Mouse (Mus musculus): ENCODE measurements at regions not wholly inside any gene's neighbourhood (a gene's known extent, or its start where the extent isn't known, plus 50 kb on each side); places are given as distances from the start of the nearest gene placed in this dataset.
A peak's percentile ranks its signal among the peaks of the same experiment; 100 is the strongest.

DNA sequence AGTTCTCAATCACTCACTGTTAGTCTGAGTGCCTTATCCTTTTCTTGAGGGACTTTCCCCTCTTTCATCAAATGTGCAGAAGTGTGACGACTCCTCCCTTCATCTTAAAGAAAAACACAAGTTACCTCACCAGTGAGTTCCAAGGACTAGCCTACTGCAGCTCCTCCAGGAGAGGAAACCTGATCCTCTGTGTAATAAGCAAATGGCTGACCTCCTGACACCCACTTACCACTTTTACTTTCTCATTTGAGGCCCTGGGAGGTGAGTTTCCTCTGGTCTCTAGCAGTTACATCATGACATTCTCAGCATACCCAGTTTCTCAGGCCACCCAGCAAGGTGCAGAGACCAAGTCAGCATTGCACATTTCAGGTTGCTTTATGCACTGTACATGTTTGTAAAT, 83.5 kb downstream of the Bmp2 start:
- Histone ChIP-seq H3K4me3 (ENCODE audit: insufficient read depth, poor library complexity, severe bottlenecking) (no peak overlapping the region), H3K79me2 (ENCODE audit: control insufficient read depth, insufficient read depth) (no peaks in the 10 kb centered on the region), H3K36me3 (ENCODE audit: control insufficient read depth, insufficient read depth) (no peaks in the 10 kb centered on the region), H3ac (ENCODE audit: control insufficient read depth, insufficient read length, low read depth) (no peak overlapping the region), H3K27me3 (ENCODE audit: control insufficient read depth, insufficient read depth, insufficient read length) (no peaks in the 10 kb centered on the region), H3K79me3 (ENCODE audit: low read depth) (no peaks in the 10 kb centered on the region)
- no peak for TF ChIP-seq CEBPB (IDR thresholded peaks at IDR 0.05; ENCODE audit: low read depth)
- no peak for TF ChIP-seq MYOD1 (IDR thresholded peaks at IDR 0.05; ENCODE audit: control insufficient read depth, insufficient read length, low read depth)
- no peak for TF ChIP-seq MAX (IDR thresholded peaks at IDR 0.05)
- no peak for TF ChIP-seq FOSL1 (IDR thresholded peaks at IDR 0.05; ENCODE audit: insufficient read depth, low read length, poor library complexity, severe bottlenecking)

DNA sequence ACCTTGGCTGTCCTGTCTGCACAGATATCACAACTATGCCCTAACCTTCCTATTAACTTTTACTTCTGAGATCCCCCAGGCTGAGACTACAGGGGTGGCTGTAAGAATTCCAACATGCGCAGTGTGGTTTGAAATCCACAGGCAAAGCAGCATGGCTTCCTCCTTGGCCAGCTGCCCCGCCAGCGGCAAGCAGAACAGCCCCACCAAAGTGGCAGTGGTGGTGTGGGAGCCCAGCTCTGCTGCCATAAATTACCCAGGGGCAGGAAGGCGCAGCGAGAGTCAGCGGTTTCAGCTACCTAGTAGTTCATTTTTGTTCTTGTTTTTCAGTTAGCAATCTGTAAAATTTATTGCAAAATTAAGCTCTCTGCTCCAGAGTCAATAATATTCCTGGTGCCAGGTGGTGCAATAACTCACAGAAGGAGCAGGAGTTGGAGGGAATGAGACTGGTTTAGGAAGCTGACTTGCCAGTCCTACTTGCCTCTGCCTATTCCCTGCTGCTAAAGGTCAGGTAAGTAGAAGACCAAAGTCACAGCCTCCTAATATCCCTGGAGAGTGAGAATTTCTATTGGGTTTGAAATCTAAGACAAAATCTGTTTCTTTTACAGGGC, 98.0 kb downstream of the Bmp2 start:
- no peaks in the 10 kb centered on the region for H3K79me2 ChIP-seq (ENCODE audit: control insufficient read depth, insufficient read depth)
- H3K36me3 ChIP-seq (ENCODE audit: control insufficient read depth, insufficient read depth) = no peaks in the 10 kb centered on the region
- H3ac ChIP-seq (ENCODE audit: control insufficient read depth, insufficient read length, low read depth) = no peak overlapping the region
- H3K4me3 ChIP-seq (ENCODE audit: insufficient read depth, poor library complexity, severe bottlenecking) = no peak overlapping the region
- no peak for TF ChIP-seq CEBPB (IDR thresholded peaks at IDR 0.05; ENCODE audit: low read depth)
- no peak for TF ChIP-seq FOSL1 (IDR thresholded peaks at IDR 0.05; ENCODE audit: insufficient read depth, low read length, poor library complexity, severe bottlenecking)
- TF ChIP-seq USF1 (IDR thresholded peaks at IDR 0.05; ENCODE audit: low read depth) = no peak
- TF ChIP-seq MAX (IDR thresholded peaks at IDR 0.05) = no peak
- TF ChIP-seq MYOG (IDR thresholded peaks at IDR 0.05; ENCODE audit: control insufficient read depth, extremely low read depth, insufficient read length) = no peak
- no peak for TF ChIP-seq MYOD1 (IDR thresholded peaks at IDR 0.05; ENCODE audit: control insufficient read depth, insufficient read length, low read depth)
- no peak for TF ChIP-seq CTCF (IDR thresholded peaks at IDR 0.05; ENCODE audit: control insufficient read depth, insufficient read depth, insufficient read length)
- H3K27me3 ChIP-seq (ENCODE audit: control insufficient read depth, insufficient read depth, insufficient read length) = no peaks in the 10 kb centered on the region
- no peaks in the 10 kb centered on the region for H3K79me3 ChIP-seq (ENCODE audit: low read depth)

DNA sequence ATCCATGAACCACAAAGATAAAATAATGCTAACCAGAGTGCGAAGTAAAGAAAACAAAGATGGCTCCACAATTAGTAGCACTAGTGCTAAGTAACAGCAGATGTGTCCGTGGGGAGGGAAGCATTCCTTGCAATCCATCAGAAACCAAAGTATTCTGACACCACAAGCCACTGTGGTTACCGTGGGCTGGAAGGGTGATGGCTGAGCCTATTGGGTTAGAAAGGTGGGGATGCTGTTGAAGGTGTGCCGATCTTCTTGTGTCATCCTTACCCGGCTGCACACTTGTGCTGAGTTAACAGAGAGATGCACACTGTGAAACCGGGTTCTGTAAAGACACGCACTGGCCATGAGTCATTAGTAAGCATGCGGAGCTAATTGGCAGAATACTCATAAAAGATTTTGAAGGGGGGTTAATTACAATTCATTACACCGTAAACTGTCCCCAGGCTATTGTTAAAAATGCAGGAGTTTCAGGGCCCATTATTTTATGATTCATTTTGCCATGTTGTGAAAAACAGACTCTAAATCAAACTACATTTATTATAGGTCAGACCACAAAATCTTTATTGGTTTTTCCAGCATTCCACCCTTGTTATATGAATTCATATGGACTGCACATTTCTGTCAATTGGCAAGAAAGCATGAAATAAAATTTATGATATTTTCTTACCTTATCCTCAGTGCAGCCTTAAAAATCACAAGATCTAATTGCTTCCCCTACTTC, 114.5 kb downstream of the Bmp2 start:
- TF ChIP-seq MYOD1 (IDR thresholded peaks at IDR 0.05; ENCODE audit: control insufficient read depth, insufficient read length, low read depth) = peak; percentile 1
- no peak for TF ChIP-seq CTCF (IDR thresholded peaks at IDR 0.05; ENCODE audit: control insufficient read depth, insufficient read depth, insufficient read length)
- TF ChIP-seq CEBPB (IDR thresholded peaks at IDR 0.05; ENCODE audit: low read depth) = peak; percentile 33
- TF ChIP-seq MAX (IDR thresholded peaks at IDR 0.05) = no peak
- no peaks in the 10 kb centered on the region for H3K79me3 ChIP-seq (ENCODE audit: low read depth)
- no peak overlapping the region for H3K4me3 ChIP-seq (ENCODE audit: insufficient read depth, poor library complexity, severe bottlenecking)
- no peak overlapping the region for H3ac ChIP-seq (ENCODE audit: control insufficient read depth, insufficient read length, low read depth)
- no peaks in the 10 kb centered on the region for H3K36me3 ChIP-seq (ENCODE audit: control insufficient read depth, insufficient read depth)
- H3K79me2 ChIP-seq (ENCODE audit: control insufficient read depth, insufficient read depth) = no peaks in the 10 kb centered on the region
- H3K27me3 ChIP-seq (ENCODE audit: control insufficient read depth, insufficient read depth, insufficient read length) = no peaks in the 10 kb centered on the region

DNA sequence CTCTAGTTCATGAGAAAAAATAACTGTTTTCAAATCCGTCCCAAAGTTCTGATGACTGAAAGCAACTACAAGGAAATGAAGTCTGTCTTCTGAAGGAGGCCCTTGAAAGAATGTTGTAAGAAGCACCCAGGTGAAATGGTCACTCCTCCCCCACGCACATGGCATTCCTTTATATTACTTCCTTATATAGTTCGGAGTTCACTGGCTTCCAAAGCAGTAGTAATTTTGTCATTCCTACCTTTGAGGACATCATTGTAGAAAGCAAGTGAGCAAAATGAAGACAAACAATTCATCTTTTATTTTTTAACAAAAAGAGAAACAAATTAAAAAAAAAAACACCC, 115.1 kb downstream of the Bmp2 start:
- Histone ChIP-seq H3K79me3 (ENCODE audit: low read depth) (no peaks in the 10 kb centered on the region), H3K4me3 (ENCODE audit: insufficient read depth, poor library complexity, severe bottlenecking) (no peak overlapping the region), H3K79me2 (ENCODE audit: control insufficient read depth, insufficient read depth) (no peaks in the 10 kb centered on the region), H3K27me3 (ENCODE audit: control insufficient read depth, insufficient read depth, insufficient read length) (no peaks in the 10 kb centered on the region), H3K36me3 (ENCODE audit: control insufficient read depth, insufficient read depth) (no peaks in the 10 kb centered on the region), H3ac (ENCODE audit: control insufficient read depth, insufficient read length, low read depth) (no peak overlapping the region)
- TF ChIP-seq FOSL1 (IDR thresholded peaks at IDR 0.05; ENCODE audit: insufficient read depth, low read length, poor library complexity, severe bottlenecking) (no peak), USF1 (IDR thresholded peaks at IDR 0.05; ENCODE audit: low read depth) (no peak), MYOG (IDR thresholded peaks at IDR 0.05; ENCODE audit: control insufficient read depth, extremely low read depth, insufficient read length) (no peak), CEBPB (IDR thresholded peaks at IDR 0.05; ENCODE audit: low read depth) (no peak), MYOD1 (IDR thresholded peaks at IDR 0.05; ENCODE audit: control insufficient read depth, insufficient read length, low read depth) (no peak), CTCF (IDR thresholded peaks at IDR 0.05; ENCODE audit: control insufficient read depth, insufficient read depth, insufficient read length) (no peak), MAX (IDR thresholded peaks at IDR 0.05) (no peak)

DNA sequence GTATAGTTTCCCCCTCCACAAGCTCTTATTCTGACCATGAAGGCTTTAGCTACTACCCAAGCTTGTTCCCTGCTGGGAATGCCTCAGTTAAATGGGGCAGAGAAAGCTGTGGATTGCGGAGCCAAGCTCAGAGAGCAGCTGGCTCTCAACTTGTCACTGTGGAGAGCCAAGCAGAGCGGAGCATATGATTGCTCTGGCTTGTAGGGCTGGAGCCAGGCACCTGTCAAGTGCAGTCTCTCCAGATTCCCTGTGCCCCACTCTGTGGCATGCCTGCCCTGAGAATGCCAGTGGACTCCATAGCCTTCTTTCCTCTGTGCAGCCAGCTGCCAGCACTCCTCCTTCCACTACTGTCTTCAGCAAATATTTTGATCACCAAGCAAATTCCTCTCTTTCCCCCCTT, 117.9 kb downstream of the Bmp2 start:
- TF ChIP-seq CTCF (IDR thresholded peaks at IDR 0.05; ENCODE audit: control insufficient read depth, insufficient read depth, insufficient read length) (no peak), USF1 (IDR thresholded peaks at IDR 0.05; ENCODE audit: low read depth) (no peak), FOSL1 (IDR thresholded peaks at IDR 0.05; ENCODE audit: insufficient read depth, low read length, poor library complexity, severe bottlenecking) (no peak), CEBPB (IDR thresholded peaks at IDR 0.05; ENCODE audit: low read depth) (no peak), MYOG (IDR thresholded peaks at IDR 0.05; ENCODE audit: control insufficient read depth, extremely low read depth, insufficient read length) (no peak), MYOD1 (IDR thresholded peaks at IDR 0.05; ENCODE audit: control insufficient read depth, insufficient read length, low read depth) (no peak), MAX (IDR thresholded peaks at IDR 0.05) (no peak)
- no peak overlapping the region for H3K4me3 ChIP-seq (ENCODE audit: insufficient read depth, poor library complexity, severe bottlenecking)
- H3ac ChIP-seq (ENCODE audit: control insufficient read depth, insufficient read length, low read depth) = no peak overlapping the region
- no peaks in the 10 kb centered on the region for H3K79me3 ChIP-seq (ENCODE audit: low read depth)
- H3K79me2 ChIP-seq (ENCODE audit: control insufficient read depth, insufficient read depth) = no peaks in the 10 kb centered on the region
- no peaks in the 10 kb centered on the region for H3K36me3 ChIP-seq (ENCODE audit: control insufficient read depth, insufficient read depth)
- H3K27me3 ChIP-seq (ENCODE audit: control insufficient read depth, insufficient read depth, insufficient read length) = no peaks in the 10 kb centered on the region

DNA sequence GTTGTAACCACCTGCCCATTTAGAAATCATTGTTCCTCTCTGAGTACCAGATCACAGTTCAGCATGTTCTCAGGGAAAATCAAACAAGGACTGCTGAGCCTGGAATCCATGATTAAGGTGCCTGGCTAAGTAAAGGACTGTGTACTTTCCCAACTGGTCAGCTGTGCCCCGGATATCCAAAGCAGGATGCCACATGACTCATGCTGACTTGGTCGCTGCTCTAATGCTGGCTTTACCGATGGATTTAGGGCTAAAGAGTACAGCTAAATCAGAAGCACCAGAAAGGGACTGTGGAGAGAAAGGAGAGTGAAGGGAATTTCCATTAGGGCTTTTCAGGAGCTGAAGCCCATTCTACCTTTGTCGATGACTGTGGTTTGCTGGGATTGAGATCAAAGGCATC, 119.6 kb downstream of the Bmp2 start:
- no peaks in the 10 kb centered on the region for H3K79me2 ChIP-seq (ENCODE audit: control insufficient read depth, insufficient read depth)
- H3K36me3 ChIP-seq (ENCODE audit: control insufficient read depth, insufficient read depth) = no peaks in the 10 kb centered on the region
- TF ChIP-seq USF1 (IDR thresholded peaks at IDR 0.05; ENCODE audit: low read depth) = peak; percentile 66
- TF ChIP-seq FOSL1 (IDR thresholded peaks at IDR 0.05; ENCODE audit: insufficient read depth, low read length, poor library complexity, severe bottlenecking) = peak; percentile 75
- no peak for TF ChIP-seq CTCF (IDR thresholded peaks at IDR 0.05; ENCODE audit: control insufficient read depth, insufficient read depth, insufficient read length)
- TF ChIP-seq CEBPB (IDR thresholded peaks at IDR 0.05; ENCODE audit: low read depth) = peak; percentile 2
- no peaks in the 10 kb centered on the region for H3K27me3 ChIP-seq (ENCODE audit: control insufficient read depth, insufficient read depth, insufficient read length)
- H3ac ChIP-seq (ENCODE audit: control insufficient read depth, insufficient read length, low read depth) = no peak overlapping the region
- H3K4me3 ChIP-seq (ENCODE audit: insufficient read depth, poor library complexity, severe bottlenecking) = no peak overlapping the region
- no peaks in the 10 kb centered on the region for H3K79me3 ChIP-seq (ENCODE audit: low read depth)

Measured in C2C12 (cell line).